Comparison of ENCODE assay signal across 19 mouse cellular contexts in genomic region chr16:32929918-32930317, GRCm38 (mm10). TPM values are rescaled to one million over a fixed set of nuclear protein-coding genes. Genes with fewer than 3 reads are reported as not detected.
DNase-seq lines count a peak whose midpoint lies in the region; ATAC-seq and TF ChIP-seq lines count a peak whose summit lies in the region.
"Had no signal": no experiment of that assay in that cellular context is flagged by ENCODE, and none has a peak within 500 bp of the region (broad histone marks: within the 10 kb centered on the region; RNA-seq: fewer than 3 reads in every experiment).

No protein-coding gene starts in this region.

- no peak overlapping the region for H3K4me2 ChIP-seq in neural tube, embryonic 11.5 days (ENCODE audit: low read depth)
- H3K4me2 ChIP-seq: limb, embryonic 15.5 days; neural tube, embryonic 12.5 days had no signal

- H3K4me1 ChIP-seq in neural tube, embryonic 11.5 days (ENCODE audit: control insufficient read depth, insufficient read depth, low read length) = no peaks in the 10 kb centered on the region; the same call in 1 of the 2 replicates
- H3K4me1 ChIP-seq: neural tube, embryonic 12.5 days had no signal

- intact Hi-C loops in heart, postnatal 10 days (cut with DNase I) = no loop called here

- TF ChIP-seq POLR2A in brain, embryonic 14.5 days (IDR thresholded peaks at IDR 0.05; ENCODE audit: borderline replicate concordance, extremely low read depth, insufficient read depth, insufficient read length, poor library complexity, severe bottlenecking) = no peak

- H3K36me3 ChIP-seq in neural tube, embryonic 11.5 days (ENCODE audit: control insufficient read depth, insufficient read depth, low read length) = no peaks in the 10 kb centered on the region

- no peak overlapping the region for H3K4me3 ChIP-seq in neural tube, embryonic 11.5 days (ENCODE audit: low read depth, low read length)
- H3K4me3 ChIP-seq: heart, embryonic 10.5 days; left cerebral cortex, adult 2 months; limb, embryonic 15.5 days; neural tube, embryonic 12.5 days had no signal

- no peak overlapping the region for H3K9ac ChIP-seq in neural tube, embryonic 11.5 days (ENCODE audit: low read length)
- H3K9ac ChIP-seq: limb, embryonic 15.5 days; neural tube, embryonic 12.5 days had no signal

- peak; percentile 77 for DNase-seq in heart, adult 11 months
- no peak for DNase-seq in heart, postnatal 10 days
- peak; percentile 13 for DNase-seq in neural tube, embryonic 11.5 days (ENCODE audit: low spot score)
- DNase-seq in neural tube, embryonic 10.5 days (ENCODE audit: extremely low spot score, low spot score) = no peak
- DNase-seq in brain, embryonic 14.5 days (ENCODE audit: low read depth) = no peak
- DNase-seq in right cerebral cortex, adult 2 months (ENCODE audit: low spot score in 2 of 2) = no peak
- DNase-seq: adrenal gland, adult 2 months; cerebellum, adult 18-20 months; cerebellum, postnatal 14 days; kidney, adult 18-20 months; left cerebral cortex, postnatal 4 days had no signal

- peak; percentile 5; the same call in 1 of the 2 replicates for TF ChIP-seq CTCF in brain, embryonic 14.5 days (IDR thresholded peaks at IDR 0.05; ENCODE audit: borderline replicate concordance, extremely low read depth, insufficient read depth, insufficient read length)

- H3K27me3 ChIP-seq in neural tube, embryonic 11.5 days (ENCODE audit: control insufficient read depth, insufficient read depth, low read length) = no peaks in the 10 kb centered on the region
- H3K27me3 ChIP-seq: limb, embryonic 15.5 days; neural tube, embryonic 12.5 days; Patski had no signal

- ATAC-seq in neural tube, embryonic 11.5 days (ENCODE audit: insufficient read depth, low FRiP score, low TSS enrichment) = no peak
- peak; percentile 44 for ATAC-seq in CD4-positive, CD25-positive, alpha-beta regulatory T cell, adult 4 months
- ATAC-seq: inflammation-experienced regulatory T-cells, adult 6 months; Patski had no signal

- H3K9me3 ChIP-seq in neural tube, embryonic 11.5 days (ENCODE audit: control insufficient read depth, low read length) = no peaks in the 10 kb centered on the region
- H3K9me3 ChIP-seq: heart, embryonic 10.5 days; limb, embryonic 15.5 days; neural tube, embryonic 12.5 days had no signal

- 24% methylated on average over 2 of the region's 2 CpGs for WGBS in neural tube, embryonic 11.5 days

- H3K27ac ChIP-seq in neural tube, embryonic 11.5 days (ENCODE audit: low read depth, low read length) = no peak overlapping the region
- H3K27ac ChIP-seq: heart, embryonic 10.5 days; left cerebral cortex, adult 2 months; limb, embryonic 15.5 days; macrophage; neural tube, embryonic 12.5 days had no signal

RNA-seq across cellular contexts. Expression of gene Lrch3, which starts 16.0 kb away (rescaled TPM):
- 10 to 100 TPM; 32.5 to 32.6 TPM for total RNA-seq in heart, postnatal 10 days (2021)
- polyA plus RNA-seq in neural tube, embryonic 11.5 days (2014; fragmentation: Nextera tagmentation; extraction: Ambion mirVana) = 39.0 and 42.4 TPM in 2 replicates
- 10 to 100 TPM; 19.4 to 23.0 TPM for polyA plus RNA-seq in CD4-positive, CD25-positive, alpha-beta regulatory T cell, adult 4 months (2017; shearing (Covaris generic))
- polyA plus RNA-seq in brain, embryonic 14.5 days (2012; rRNA removed) = 63.0 and 65.4 TPM in 2 replicates

RNA-seq across cellular contexts. Expression of gene Rubcn, which starts 52.4 kb away (rescaled TPM):
- 10 to 100 TPM; 30.4 to 40.8 TPM for total RNA-seq in heart, postnatal 10 days (2021)
- 18.1 and 21.2 TPM in 2 replicates for polyA plus RNA-seq in neural tube, embryonic 11.5 days (2014; fragmentation: Nextera tagmentation; extraction: Ambion mirVana)
- 10 to 100 TPM; 13.3 to 19.6 TPM for polyA plus RNA-seq in CD4-positive, CD25-positive, alpha-beta regulatory T cell, adult 4 months (2017; shearing (Covaris generic))
- 57.1 and 60.1 TPM in 2 replicates for polyA plus RNA-seq in brain, embryonic 14.5 days (2012; rRNA removed)

RNA-seq across cellular contexts. Expression of gene Fyttd1, which starts 52.6 kb away (rescaled TPM):
- 100 to 1,000 TPM; 115 to 125 TPM for total RNA-seq in heart, postnatal 10 days (2021)
- polyA plus RNA-seq in neural tube, embryonic 11.5 days (2014; fragmentation: Nextera tagmentation; extraction: Ambion mirVana) = 122 and 127 TPM in 2 replicates
- 10 to 100 TPM; 64.8 to 65.3 TPM for polyA plus RNA-seq in CD4-positive, CD25-positive, alpha-beta regulatory T cell, adult 4 months (2017; shearing (Covaris generic))
- polyA plus RNA-seq in brain, embryonic 14.5 days (2012; rRNA removed) = 51.6 and 55.4 TPM in 2 replicates

Comparison
In these comparisons a context has a peak if more than half of its experiments do, and no peak if none do; other contexts are left out.
1. DNase-seq: peak in heart, adult 11 months (single experiment) and neural tube, embryonic 11.5 days (single experiment); none in heart, postnatal 10 days (0 of 2), neural tube, embryonic 10.5 days (single experiment), brain, embryonic 14.5 days (single experiment) and right cerebral cortex, adult 2 months (0 of 2).